Mouse (Mus musculus) spleen, postnatal 14 days (tissue): ENCODE measurements around the gene Mipep.

Experiments used
- DNase-seq, 2 experiments: peaks; one replicate each; pipeline ENCODE4 v3.0.0; 2021 to 2022; ENCODE audit warnings: low spot score in 2 of 2

Gene Mipep

GRCm38 (mm10) chr14:60756271-60756670, 28.1 kb upstream of the Mipep start:
- no peak for DNase-seq

- no peak for DNase-seq
Measured at GRCm38 (mm10) chr14:60757265-60757664, 27.1 kb upstream of the Mipep start.

GRCm38 (mm10) chr14:60757722-60758121, 26.7 kb upstream of the Mipep start:
- DNase-seq, result no peak

GRCm38 (mm10) chr14:60759097-60759496, 25.3 kb upstream of the Mipep start:
- no peak for DNase-seq

GRCm38 (mm10) chr14:60761801-60762200, 22.6 kb upstream of the Mipep start:
- DNase-seq, result no peak

GRCm38 (mm10) chr14:60762754-60763153, 21.6 kb upstream of the Mipep start:
- no peak for DNase-seq

GRCm38 (mm10) chr14:60763746-60764145, 20.6 kb upstream of the Mipep start:
- DNase-seq, result no peak

GRCm38 (mm10) chr14:60764526-60764925, 19.8 kb upstream of the Mipep start:
- DNase-seq, result no peak

GRCm38 (mm10) chr14:60765025-60765424, 19.3 kb upstream of the Mipep start:
- DNase-seq, result no peak

GRCm38 (mm10) chr14:60767884-60768283, 16.5 kb upstream of the Mipep start, which contains the start of gene C1qtnf9:
TSS of gene C1qtnf9 (plus strand) at chr14:60768134.
- DNase-seq, result no peak

GRCm38 (mm10) chr14:60769340-60769739, 15.0 kb upstream of the Mipep start:
- DNase-seq, result no peak

- DNase-seq, result no peak
Measured at GRCm38 (mm10) chr14:60770594-60770993, 13.8 kb upstream of the Mipep start.

GRCm38 (mm10) chr14:60771057-60771456, 13.3 kb upstream of the Mipep start:
- peak; percentile 45 to 66 for DNase-seq

GRCm38 (mm10) chr14:60773476-60773875, 10.9 kb upstream of the Mipep start:
- no peak for DNase-seq

GRCm38 (mm10) chr14:60776521-60776920, 7.9 kb upstream of the Mipep start:
- DNase-seq, result no peak

- DNase-seq, result no peak
Measured at GRCm38 (mm10) chr14:60777485-60777919, 6.9 kb upstream of the Mipep start.

- DNase-seq, result no peak
Measured at GRCm38 (mm10) chr14:60779198-60779597, 5.2 kb upstream of the Mipep start.

- DNase-seq, result no peak
Measured at GRCm38 (mm10) chr14:60782121-60782656, 2.2 kb upstream of the Mipep start.

- no peak for DNase-seq
Measured at GRCm38 (mm10) chr14:60783196-60783595, 1.2 kb upstream of the Mipep start.

GRCm38 (mm10) chr14:60790103-60790502, 5.7 kb downstream of the Mipep start:
- DNase-seq, result peak in 1 of 2 experiments; percentile 59

- DNase-seq, result no peak
Measured at GRCm38 (mm10) chr14:60796600-60797322, 12.4 kb downstream of the Mipep start.

- no peak for DNase-seq
Measured at GRCm38 (mm10) chr14:60797596-60797995, 13.2 kb downstream of the Mipep start.

GRCm38 (mm10) chr14:60798721-60799120, 14.3 kb downstream of the Mipep start:
- no peak for DNase-seq
